Mouse (Mus musculus) frontal cortex, postnatal 36 days (tissue): ENCODE results near the gene Cdkn2aipnl.

ENCODE experiments used
- DNase-seq, 2 experiments: peaks; one replicate each; pipeline ENCODE4 v3.0.0; 2022; ENCODE audit warnings: low spot score in 2 of 2

Gene Cdkn2aipnl

GRCm38 (mm10) chr11:51967443-51968401 is at the start of gene Cdkn2aipnl:
TSS of gene Cdkn2aipnl (plus strand) at chr11:51967661.
- DNase-seq = peak; percentile 97 to 98

DNA sequence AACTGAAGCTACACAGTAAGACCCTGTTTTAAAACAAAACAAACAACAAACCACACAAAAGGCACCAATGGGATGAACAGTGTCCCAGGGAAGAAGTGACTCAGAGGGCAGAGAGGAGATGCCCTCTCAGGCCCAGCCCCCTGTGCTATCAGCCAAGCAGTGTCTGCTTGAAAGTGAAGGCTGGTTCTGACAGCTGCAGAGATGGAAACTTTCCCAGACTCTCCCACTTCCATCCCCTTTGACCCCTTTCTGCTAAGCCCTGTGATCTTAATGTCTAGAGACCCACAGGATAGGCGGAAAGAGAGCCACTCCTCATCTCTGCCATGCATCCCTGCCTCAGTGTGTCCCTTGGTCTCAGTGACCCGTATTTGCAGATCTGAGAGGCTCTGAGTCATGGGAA is 49.5 kb upstream of the Cdkn2aipnl start:
- no peak for DNase-seq

GRCm38 (mm10) chr11:51918576-51918975 is 48.9 kb upstream of the Cdkn2aipnl start:
- DNase-seq = no peak

DNA sequence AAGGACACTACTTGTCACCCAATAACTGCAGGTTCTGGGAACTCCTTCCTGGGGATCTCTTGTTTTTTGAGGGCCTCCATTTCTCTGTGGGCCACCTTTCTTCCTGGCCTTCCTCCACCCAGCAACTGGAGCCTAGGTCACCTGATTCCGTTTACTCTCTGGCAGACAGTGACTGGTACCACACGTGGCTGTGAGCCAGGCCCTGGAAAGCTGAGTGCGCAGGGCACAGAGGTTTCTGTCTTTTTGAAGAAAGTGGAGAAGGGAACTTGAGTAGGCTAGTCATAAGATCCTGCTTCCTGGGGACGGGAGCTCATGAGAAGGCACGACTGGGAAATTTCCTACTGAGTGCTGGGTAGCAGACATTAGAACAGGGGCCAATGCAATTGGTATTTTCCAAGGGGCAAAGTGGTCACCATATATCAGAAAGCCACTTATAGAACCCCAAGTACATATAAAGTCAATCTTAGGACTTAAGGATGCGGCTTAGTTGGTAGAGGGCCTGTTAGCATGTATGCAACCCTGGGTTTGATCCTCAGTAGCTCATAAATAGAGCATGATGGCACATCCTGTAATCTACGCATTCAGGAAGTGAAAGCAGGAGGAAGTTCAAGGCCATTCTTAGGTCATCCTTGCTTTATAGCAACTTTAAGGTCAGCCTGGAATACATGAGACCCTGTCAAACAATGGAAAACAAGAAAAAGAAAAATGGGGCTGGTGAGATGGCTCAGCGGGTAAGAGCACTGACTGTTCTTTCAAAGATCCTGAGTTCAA is 45.9 kb upstream of the Cdkn2aipnl start:
- DNase-seq = no peak

- no peak for DNase-seq
These were observed 45.0 kb upstream of the Cdkn2aipnl start for GRCm38 (mm10) chr11:51922421-51922841.

DNA sequence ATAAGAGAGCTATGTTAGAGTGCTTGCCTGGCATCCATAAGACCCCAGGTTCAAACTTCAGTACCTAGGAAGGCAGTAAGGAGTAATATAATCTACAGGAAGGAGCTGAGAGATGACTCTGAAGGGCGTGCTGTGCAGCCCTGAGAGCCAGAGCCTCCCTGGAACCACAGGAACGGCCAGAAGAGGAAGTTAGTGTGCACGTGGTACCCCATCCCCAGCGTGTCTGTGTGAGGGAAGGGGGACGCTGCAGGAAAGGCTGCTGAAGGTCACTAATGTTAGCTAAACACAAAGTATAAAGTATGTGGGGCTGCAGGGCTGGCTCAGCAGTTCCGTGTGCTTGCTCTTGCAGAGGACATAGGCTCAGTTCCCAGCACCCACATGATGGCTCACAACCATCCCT is 41.9 kb upstream of the Cdkn2aipnl start:
- DNase-seq = no peak

GRCm38 (mm10) chr11:51926385-51926784 is 41.1 kb upstream of the Cdkn2aipnl start:
- DNase-seq = no peak

GRCm38 (mm10) chr11:51927106-51927505 is 40.4 kb upstream of the Cdkn2aipnl start:
- DNase-seq = no peak

DNA sequence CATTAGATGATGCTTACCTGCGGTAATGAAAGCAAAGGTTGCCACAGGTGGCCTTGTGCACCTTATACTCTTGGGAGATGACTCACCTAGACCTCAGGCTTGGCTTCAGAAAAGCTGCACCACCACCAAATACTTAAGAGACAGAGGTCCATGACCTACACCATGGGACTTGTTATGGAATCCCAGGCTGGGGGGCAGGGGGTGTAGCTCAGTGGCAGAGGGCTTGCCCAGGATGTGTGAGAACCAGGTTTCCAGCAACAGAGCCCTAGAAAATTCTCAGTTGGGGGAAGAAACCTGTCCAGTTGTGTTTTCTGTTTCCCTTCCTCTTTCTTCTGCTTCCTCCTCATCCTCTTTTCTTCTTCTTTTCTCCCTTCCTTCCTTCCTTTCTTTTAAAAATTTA is 36.3 kb upstream of the Cdkn2aipnl start:
- DNase-seq = no peak

- no peak for DNase-seq
These were observed 35.7 kb upstream of the Cdkn2aipnl start for GRCm38 (mm10) chr11:51931790-51932189.

- no peak for DNase-seq
These were observed 33.2 kb upstream of the Cdkn2aipnl start for GRCm38 (mm10) chr11:51934230-51934629.

DNA sequence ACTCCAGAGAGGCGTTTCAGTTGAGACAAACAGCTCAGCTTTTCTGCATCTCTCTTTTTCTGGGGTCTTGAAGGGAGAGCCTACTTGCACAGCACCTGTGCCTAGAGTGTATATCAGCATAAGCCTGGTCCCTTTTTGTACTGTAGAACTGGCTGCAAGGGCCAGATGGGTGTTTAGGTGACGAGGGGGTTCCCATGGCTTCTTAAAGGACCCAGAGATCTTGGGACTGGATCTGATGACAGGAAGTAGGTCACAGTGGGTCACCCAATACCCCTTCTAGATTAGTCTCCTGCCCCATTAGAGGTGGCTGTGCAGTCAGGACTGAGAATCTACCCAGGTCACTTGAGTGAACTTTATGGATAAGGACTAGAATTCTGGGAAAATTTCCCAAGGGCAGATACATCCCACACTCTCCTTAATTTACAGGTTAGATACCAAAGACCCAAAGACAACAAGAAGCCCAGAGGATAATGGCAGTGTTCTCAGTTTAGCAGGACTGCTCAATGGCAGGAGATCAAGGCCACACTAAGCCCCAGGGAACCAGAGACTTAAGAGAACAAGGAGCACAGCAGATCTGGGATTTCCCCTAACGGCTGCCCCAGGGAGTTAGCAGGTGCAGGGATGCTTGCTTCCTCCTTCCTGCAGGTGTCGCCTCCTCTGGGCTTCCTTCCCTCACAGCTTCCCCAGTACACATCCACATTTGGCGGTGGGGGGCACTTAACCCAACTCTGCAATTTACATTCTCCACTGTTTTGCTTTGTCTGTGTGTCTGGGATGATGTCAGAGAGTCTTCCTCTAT is 31.6 kb upstream of the Cdkn2aipnl start:
- DNase-seq = no peak

- DNase-seq = no peak
These were observed 30.1 kb upstream of the Cdkn2aipnl start for GRCm38 (mm10) chr11:51937361-51937781.

GRCm38 (mm10) chr11:51938817-51939589 is 28.5 kb upstream of the Cdkn2aipnl start:
- no peak for DNase-seq

DNA sequence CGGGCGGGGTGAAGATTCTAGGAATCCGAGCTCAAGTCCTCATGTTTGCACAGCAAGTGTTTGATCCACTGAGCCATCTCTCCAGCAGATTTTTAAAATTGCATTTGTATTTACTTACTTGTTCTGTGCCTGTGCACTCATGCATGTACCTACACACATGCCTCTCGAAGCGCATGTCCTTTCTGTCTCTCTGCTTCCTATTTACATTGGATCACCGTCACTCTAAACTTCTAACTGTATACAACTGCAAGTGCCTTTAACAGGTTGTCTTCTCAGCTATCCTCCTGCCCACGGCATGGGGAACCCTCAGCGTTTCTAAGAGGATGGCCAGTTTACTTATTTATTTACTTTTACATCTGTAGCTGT is 27.9 kb upstream of the Cdkn2aipnl start:
- no peak for DNase-seq

- DNase-seq = no peak
These were observed 26.9 kb upstream of the Cdkn2aipnl start for GRCm38 (mm10) chr11:51940511-51940955.

- peak in 1 of 2 experiments; percentile 29 for DNase-seq
These were observed 24.6 kb upstream of the Cdkn2aipnl start for GRCm38 (mm10) chr11:51942602-51943499.

DNA sequence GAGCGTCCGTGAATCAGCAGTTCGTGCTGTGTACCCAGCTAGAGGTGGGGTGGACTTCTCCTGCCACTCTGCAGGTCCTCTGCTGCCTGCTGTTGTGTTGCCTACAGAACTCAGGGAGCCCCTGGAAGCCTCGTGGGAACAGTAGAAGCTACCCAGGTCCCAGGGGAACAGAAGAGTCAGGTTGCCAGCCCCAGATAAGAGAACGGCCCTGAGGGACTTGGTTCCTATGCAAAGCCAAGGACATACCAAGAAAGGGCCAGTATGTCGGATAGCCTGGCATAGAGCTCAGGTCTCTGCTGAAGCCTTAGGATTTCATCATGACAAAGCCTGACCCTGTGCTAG is 24.0 kb upstream of the Cdkn2aipnl start:
- DNase-seq = peak in 1 of 2 experiments; percentile 6

DNA sequence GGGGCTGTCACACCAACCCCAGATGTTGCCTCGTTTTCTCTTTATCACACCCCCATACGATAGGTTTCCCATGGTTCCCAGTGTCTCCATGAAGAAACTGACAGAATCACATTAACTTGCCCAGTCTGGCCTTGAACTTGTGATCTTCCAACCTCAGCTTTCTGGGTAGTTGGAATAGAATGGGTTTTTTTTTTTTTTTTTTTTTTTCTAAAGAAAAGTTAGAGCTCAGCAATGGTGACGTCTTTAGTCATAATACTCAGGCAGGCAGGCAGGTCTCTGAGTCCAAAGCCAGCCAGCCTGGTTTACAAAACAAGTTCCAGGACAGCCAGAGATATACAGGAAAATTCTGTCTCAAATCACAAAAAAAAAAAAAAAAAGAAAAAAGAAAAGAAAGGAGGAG is 23.2 kb upstream of the Cdkn2aipnl start:
- no peak for DNase-seq

DNA sequence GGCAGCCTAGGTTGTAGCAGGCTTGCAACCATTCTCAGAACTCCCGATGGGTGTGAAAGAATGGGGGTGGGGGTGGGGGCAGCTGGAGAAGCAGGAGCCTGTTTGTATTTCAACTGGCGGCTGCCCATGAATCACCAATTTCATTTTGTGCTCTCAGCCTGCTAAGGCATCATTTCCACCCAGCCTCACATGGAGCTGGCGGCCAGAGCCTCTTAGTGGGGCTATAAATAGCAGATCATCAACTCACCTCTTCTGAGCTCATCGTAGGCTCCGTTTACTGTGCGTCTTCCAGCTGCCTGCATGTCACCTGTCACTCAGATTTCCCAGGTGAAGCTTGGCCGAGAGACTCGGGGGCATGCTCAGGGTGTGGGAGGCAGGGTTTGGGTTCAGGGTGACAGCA is 21.9 kb upstream of the Cdkn2aipnl start:
- DNase-seq = peak; percentile 58 to 60
